Mouse (Mus musculus) erythroblast, embryonic 14.5 days (primary cell): ENCODE measurements at regions not wholly inside any gene's neighbourhood (a gene's known extent, or its start where the extent isn't known, plus 50 kb on each side); places are given as distances from the start of the nearest gene placed in this dataset.

Source experiments
- H3K27me3 ChIP-seq: 2 replicates; pipeline ENCODE4 v1.6.1; 2012; ENCODE audit warnings: inconsistent platforms; ENCODE audit not compliant: control insufficient read depth
- H3K36me3 ChIP-seq: 2 replicates; pipeline ENCODE4 v1.6.1; 2012; ENCODE audit warnings: mild to moderate bottlenecking, inconsistent platforms; ENCODE audit not compliant: control insufficient read depth
- H3K4me1 ChIP-seq: 2 replicates; pipeline ENCODE4 v1.6.1; 2012; ENCODE audit warnings: inconsistent platforms; ENCODE audit not compliant: control insufficient read depth
- H3K4me3 ChIP-seq: replicated peaks from 2 replicates; pipeline ENCODE3; 2012; ENCODE audit warnings: moderate library complexity, mild to moderate bottlenecking, inconsistent platforms
- H3K9me3 ChIP-seq: 2 replicates; pipeline ENCODE4 v1.6.1; 2012; ENCODE audit warnings: low read length, inconsistent platforms, mixed read lengths; ENCODE audit not compliant: control insufficient read depth
- GATA1 ChIP-seq: IDR thresholded peaks from 2 replicates; pipeline ENCODE4 v1.6.1; 2012; ENCODE audit warnings: low read length, inconsistent platforms, mixed read lengths
- TAL1 ChIP-seq: IDR thresholded peaks from 3 replicates; pipeline ENCODE4 v1.6.1; 2012; ENCODE audit warnings: low read length, inconsistent platforms, mixed read lengths

DNA sequence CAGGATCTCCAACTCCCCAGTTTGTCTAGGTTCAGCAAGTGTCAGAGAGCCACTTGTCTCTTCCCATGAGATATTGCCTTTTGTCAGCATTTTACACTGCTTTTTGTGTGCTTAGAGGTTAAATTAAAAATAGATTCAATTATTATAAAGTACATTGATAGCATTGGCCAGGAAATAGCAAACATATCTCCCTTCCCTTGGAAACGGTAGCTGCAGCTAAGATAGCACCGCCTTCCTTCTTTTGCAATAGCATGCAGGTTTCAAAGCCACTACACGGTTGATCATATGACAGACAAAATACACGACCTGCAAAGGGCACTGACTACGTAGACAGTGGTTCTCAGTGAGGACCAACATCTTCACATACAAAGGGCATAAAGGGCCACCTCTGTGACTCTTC, 59.1 kb upstream of the Cnksr3 start:
- Histone ChIP-seq H3K4me1 (no peaks in the 10 kb centered on the region), H3K27me3 (no peaks in the 10 kb centered on the region), H3K36me3 (no peaks in the 10 kb centered on the region), H3K9me3 (no peaks in the 10 kb centered on the region), H3K4me3 (no peak overlapping the region)
- no peak for TF ChIP-seq TAL1
- no peak for TF ChIP-seq GATA1

- Histone ChIP-seq H3K9me3 (no peaks in the 10 kb centered on the region), H3K4me3 (no peak overlapping the region), H3K4me1 (no peaks in the 10 kb centered on the region), H3K36me3 (no peaks in the 10 kb centered on the region), H3K27me3 (no peaks in the 10 kb centered on the region)
- TF ChIP-seq GATA1 (no peak), TAL1 (no peak)
Observed at GRCm38 (mm10) chr10:7268386-7269033, 56.5 kb upstream of the Cnksr3 start.

- H3K36me3 ChIP-seq, result no peaks in the 10 kb centered on the region
- TF ChIP-seq TAL1 (no peak), GATA1 (no peak)
- H3K27me3 ChIP-seq, result no peaks in the 10 kb centered on the region
- H3K4me3 ChIP-seq, result no peak overlapping the region
- H3K9me3 ChIP-seq, result no peaks in the 10 kb centered on the region
- no peaks in the 10 kb centered on the region for H3K4me1 ChIP-seq
Observed at GRCm38 (mm10) chr10:7267903-7268302, 55.9 kb upstream of the Cnksr3 start.

GRCm38 (mm10) chr10:7267106-7267505, 55.1 kb upstream of the Cnksr3 start:
- Histone ChIP-seq H3K36me3 (no peaks in the 10 kb centered on the region), H3K4me3 (no peak overlapping the region), H3K4me1 (no peaks in the 10 kb centered on the region), H3K9me3 (no peaks in the 10 kb centered on the region), H3K27me3 (no peaks in the 10 kb centered on the region)
- no peak for TF ChIP-seq GATA1

GRCm38 (mm10) chr10:7265412-7265811, 53.4 kb upstream of the Cnksr3 start:
- no peaks in the 10 kb centered on the region for H3K36me3 ChIP-seq
- no peak for TF ChIP-seq TAL1
- TF ChIP-seq GATA1, result no peak
- no peaks in the 10 kb centered on the region for H3K9me3 ChIP-seq
- H3K27me3 ChIP-seq, result no peaks in the 10 kb centered on the region
- no peak overlapping the region for H3K4me3 ChIP-seq
- H3K4me1 ChIP-seq, result no peaks in the 10 kb centered on the region

GRCm38 (mm10) chr10:7264721-7265120, 52.7 kb upstream of the Cnksr3 start:
- H3K27me3 ChIP-seq, result no peaks in the 10 kb centered on the region
- no peaks in the 10 kb centered on the region for H3K9me3 ChIP-seq
- H3K36me3 ChIP-seq, result no peaks in the 10 kb centered on the region
- no peak overlapping the region for H3K4me3 ChIP-seq
- TF ChIP-seq TAL1 (no peak), GATA1 (no peak)
- H3K4me1 ChIP-seq, result no peaks in the 10 kb centered on the region
